Mouse (Mus musculus): Measurements from ENCODE around the gene Mlx. TPM values are rescaled to one million over a fixed set of nuclear protein-coding genes. Genes with fewer than 3 reads are reported as not detected.
"Not testable (repeated sequence)": the region's sequence is repeated elsewhere in the genome, so short reads cannot be mapped to it uniquely, and the experiment has no call there.

The Mlx gene
- total RNA-seq, 2 experiments from 2014 or later: 44.9 to 49.9 TPM

- no peak for DNase-seq (ENCODE audit: low spot score in 2 of 2)
- intact Hi-C loops (cut with DNase I): no loop called here
These were observed 1.3 kb upstream of the Mlx start for GRCm38 (mm10) chr11:101085617-101086322.

GRCm38 (mm10) chr11:101086323-101086674, 778 bp upstream of the Mlx start:
- intact Hi-C loops (cut with DNase I): no loop called here

GRCm38 (mm10) chr11:101087682-101088055, 592 bp downstream of the Mlx start:
- DNase-seq (ENCODE audit: low spot score in 2 of 2): no peak
- intact Hi-C loops (cut with DNase I): no loop called here

More at GRCm38 (mm10) chr11:101086323-101086674, 778 bp upstream of the Mlx start:
- no peak for DNase-seq (ENCODE audit: low spot score in 2 of 2)

- intact Hi-C loops (cut with DNase I): no loop called here
These were observed 2.9 kb downstream of the Mlx start for GRCm38 (mm10) chr11:101089931-101090330.

GRCm38 (mm10) chr11:101094930-101095313, 7.8 kb downstream of the Mlx start:
- no peak for DNase-seq (ENCODE audit: low spot score in 2 of 2)
- intact Hi-C loops (cut with DNase I): loop anchor here (5.0 kb wide), 1 partner anchor 77 kb away; the partner anchor contains the start of genes Cntnap1 and Plekhh3

More at GRCm38 (mm10) chr11:101089931-101090330, 2.9 kb downstream of the Mlx start:
- DNase-seq (ENCODE audit: low spot score in 2 of 2): no peak

- peak; percentile 95 to 96 for DNase-seq (ENCODE audit: low spot score in 2 of 2)
- intact Hi-C loops (cut with DNase I): loop anchor here (5.0 kb wide), 1 partner anchor 77 kb away; the partner anchor contains the start of genes Cntnap1 and Plekhh3
These were observed 8.4 kb downstream of the Mlx start, which contains the start of gene Psmc3ip for GRCm38 (mm10) chr11:101095314-101096024. Gene Psmc3ip, minus strand, starts transcription at chr11:101095436.

GRCm38 (mm10) chr11:101098231-101098630, 11.2 kb downstream of the Mlx start:
- intact Hi-C loops (cut with DNase I): loop anchor here (5.0 kb wide), 1 partner anchor 74 kb away; the partner anchor contains the start of genes Cntnap1 and Plekhh3
- DNase-seq (ENCODE audit: low spot score in 2 of 2): no peak

GRCm38 (mm10) chr11:101103011-101103410, 15.9 kb downstream of the Mlx start:
- no peak for DNase-seq (ENCODE audit: low spot score in 2 of 2)
- intact Hi-C loops (cut with DNase I): no loop called here

GRCm38 (mm10) chr11:101109351-101109750, 22.3 kb downstream of the Mlx start:
- intact Hi-C loops (cut with DNase I): no loop called here
- no peak for DNase-seq (ENCODE audit: low spot score in 2 of 2)

GRCm38 (mm10) chr11:101110708-101111107, 23.6 kb downstream of the Mlx start:
- intact Hi-C loops (cut with DNase I): no loop called here

GRCm38 (mm10) chr11:101111178-101111577, 24.1 kb downstream of the Mlx start:
- no peak for DNase-seq (ENCODE audit: low spot score in 2 of 2)
- intact Hi-C loops (cut with DNase I): no loop called here

More at GRCm38 (mm10) chr11:101110708-101111107, 23.6 kb downstream of the Mlx start:
- DNase-seq (ENCODE audit: low spot score in 2 of 2): no peak

GRCm38 (mm10) chr11:101112186-101112585, 25.1 kb downstream of the Mlx start:
- no peak for DNase-seq (ENCODE audit: low spot score in 2 of 2)
- intact Hi-C loops (cut with DNase I): no loop called here

GRCm38 (mm10) chr11:101115564-101115963, 28.5 kb downstream of the Mlx start:
- no peak for DNase-seq (ENCODE audit: low spot score in 2 of 2)
- intact Hi-C loops (cut with DNase I): no loop called here

- intact Hi-C loops (cut with DNase I): no loop called here
- DNase-seq (ENCODE audit: low spot score in 2 of 2): no peak
These were observed 31.0 kb downstream of the Mlx start for GRCm38 (mm10) chr11:101118105-101118504.

GRCm38 (mm10) chr11:101119131-101119760, 32.2 kb downstream of the Mlx start:
- no peak for DNase-seq (ENCODE audit: low spot score in 2 of 2)
- intact Hi-C loops (cut with DNase I): no loop called here

- peak; percentile 99 to 100 for DNase-seq (ENCODE audit: low spot score in 2 of 2)
- intact Hi-C loops (cut with DNase I): loop anchor here (10.0 kb wide), 1 partner anchor 55 kb away; the partner anchor contains the start of genes Ccr10, Cntnap1 and Plekhh3
These were observed 32.9 kb downstream of the Mlx start, which contains the start of the genes Retreg3 and Tubg1 for GRCm38 (mm10) chr11:101119761-101120544. Gene Retreg3, minus strand, starts transcription at chr11:101119893. Gene Tubg1, plus strand, starts transcription at chr11:101119938.

GRCm38 (mm10) chr11:101120545-101121188, 33.6 kb downstream of the Mlx start:
- DNase-seq (ENCODE audit: low spot score in 2 of 2): no peak
- intact Hi-C loops (cut with DNase I): loop anchor here (10.0 kb wide), 1 partner anchor 54 kb away; the partner anchor contains the start of genes Ccr10, Cntnap1 and Plekhh3

GRCm38 (mm10) chr11:101124494-101124893, 37.4 kb downstream of the Mlx start:
- not testable (repeated sequence) for DNase-seq (ENCODE audit: low spot score in 2 of 2)
- intact Hi-C loops (cut with DNase I): loop anchor here (10.0 kb wide), 1 partner anchor 50 kb away; the partner anchor contains the start of genes Ccr10, Cntnap1 and Plekhh3

Data from left cerebral cortex, postnatal 14 days (tissue).